13 mouse cellular contexts compared by ENCODE assay signal in genomic region chr16:40601431-40602387, GRCm38 (mm10).
DNase-seq lines count a peak whose midpoint lies in the region; ATAC-seq lines count a peak whose summit lies in the region.
"Had no signal": no experiment of that assay in that cellular context is flagged by ENCODE, and none has a peak within 500 bp of the region (broad histone marks: within the 10 kb centered on the region; RNA-seq: fewer than 3 reads in every experiment).

No protein-coding gene starts in this region.

- WGBS in forebrain, embryonic 13.5 days, result 33% methylated on average over 4 of the region's 4 CpGs
- 42% methylated on average over 4 of the region's 4 CpGs for WGBS in forebrain, embryonic 10.5 days
- 26% methylated on average over 4 of the region's 4 CpGs for WGBS in forebrain, embryonic 15.5 days
- 41% methylated on average over 4 of the region's 4 CpGs for WGBS in midbrain, embryonic 10.5 days

- H3K27ac ChIP-seq in forebrain, embryonic 13.5 days, result no peak overlapping the region
- H3K27ac ChIP-seq in forebrain, embryonic 10.5 days, result no peak overlapping the region
- no peak overlapping the region for H3K27ac ChIP-seq in forebrain, embryonic 15.5 days (replicated peaks)
- peak overlapping the region; percentile 55; the same call in 1 of the 2 replicates for H3K27ac ChIP-seq in midbrain, embryonic 10.5 days (replicated peaks)
- H3K27ac ChIP-seq: heart, embryonic 13.5 days; intestine, embryonic 15.5 days; limb, embryonic 10.5 days had no signal

- peak; percentile 27; the same call in 1 of the 2 replicates for ATAC-seq in forebrain, embryonic 13.5 days
- ATAC-seq in forebrain, embryonic 15.5 days (replicated peaks), result peak; percentile 55; the same call in 1 of the 2 replicates
- no peak for ATAC-seq in monocyte, adult 5-6 weeks (replicated peaks; ENCODE audit: insufficient number of reproducible peaks, low FRiP score, low TSS enrichment, poor library complexity, severe bottlenecking)
- ATAC-seq: intestine, embryonic 15.5 days had no signal

- H3K36me3 ChIP-seq in forebrain, embryonic 13.5 days (ENCODE audit: poor library complexity, severe bottlenecking), result no peaks in the 10 kb centered on the region
- H3K36me3 ChIP-seq in forebrain, embryonic 10.5 days (replicated peaks), result no peaks in the 10 kb centered on the region
- H3K36me3 ChIP-seq in forebrain, embryonic 15.5 days, result no peaks in the 10 kb centered on the region
- H3K36me3 ChIP-seq in midbrain, embryonic 10.5 days, result no peaks in the 10 kb centered on the region
- H3K36me3 ChIP-seq: heart, embryonic 13.5 days; intestine, embryonic 15.5 days; limb, embryonic 10.5 days had no signal

- intact Hi-C loops in gastrocnemius, postnatal 14 days (cut with DNase I; ENCODE audit: low total_unique reads), result no loop called here

- no peak for DNase-seq in forebrain, embryonic 10.5 days (ENCODE audit: extremely low spot score, low spot score)
- peak; percentile 6 for DNase-seq in 3T3-L1 (ENCODE audit: low read depth, low spot score)
- no peak for DNase-seq in midbrain, embryonic 10.5 days (ENCODE audit: low spot score)
- DNase-seq in gastrocnemius, postnatal 14 days, result no peak
- DNase-seq in right cerebral cortex, postnatal 36 days (ENCODE audit: low spot score in 2 of 2), result no peak
- DNase-seq: lung, adult 18-20 months; thymus, postnatal 4 days had no signal

- no peaks in the 10 kb centered on the region for H3K27me3 ChIP-seq in forebrain, embryonic 13.5 days
- no peaks in the 10 kb centered on the region for H3K27me3 ChIP-seq in forebrain, embryonic 10.5 days (ENCODE audit: poor library complexity, severe bottlenecking)
- no peaks in the 10 kb centered on the region for H3K27me3 ChIP-seq in forebrain, embryonic 15.5 days
- no peaks in the 10 kb centered on the region for H3K27me3 ChIP-seq in midbrain, embryonic 10.5 days (ENCODE audit: low read depth, poor library complexity, severe bottlenecking)
- H3K27me3 ChIP-seq: heart, embryonic 13.5 days; intestine, embryonic 15.5 days had no signal

- no peak overlapping the region for H3K9ac ChIP-seq in forebrain, embryonic 13.5 days
- H3K9ac ChIP-seq in forebrain, embryonic 15.5 days (replicated peaks), result no peak overlapping the region
- H3K9ac ChIP-seq: heart, embryonic 13.5 days; intestine, embryonic 15.5 days had no signal

- H3K4me2 ChIP-seq in forebrain, embryonic 13.5 days, result no peak overlapping the region
- no peak overlapping the region for H3K4me2 ChIP-seq in forebrain, embryonic 15.5 days (replicated peaks)
- H3K4me2 ChIP-seq: heart, embryonic 13.5 days; intestine, embryonic 15.5 days had no signal

- H3K4me1 ChIP-seq in forebrain, embryonic 13.5 days, result peaks cover 8% of the 10 kb centered on the region
- peaks cover 16% of the 10 kb centered on the region for H3K4me1 ChIP-seq in forebrain, embryonic 10.5 days
- H3K4me1 ChIP-seq in forebrain, embryonic 15.5 days, result 0 out of 2 replicates have a peak, but pooled peaks cover 8% of the 10 kb centered on the region
- peaks cover 16% of the 10 kb centered on the region for H3K4me1 ChIP-seq in midbrain, embryonic 10.5 days
- H3K4me1 ChIP-seq: heart, embryonic 13.5 days; intestine, embryonic 15.5 days; limb, embryonic 10.5 days had no signal

- no peak overlapping the region for H3K4me3 ChIP-seq in forebrain, embryonic 13.5 days
- H3K4me3 ChIP-seq in forebrain, embryonic 10.5 days, result no peak overlapping the region
- H3K4me3 ChIP-seq in forebrain, embryonic 15.5 days, result no peak overlapping the region
- no peak overlapping the region for H3K4me3 ChIP-seq in midbrain, embryonic 10.5 days
- H3K4me3 ChIP-seq: heart, embryonic 13.5 days; intestine, embryonic 15.5 days; limb, embryonic 10.5 days had no signal

- no peaks in the 10 kb centered on the region for H3K9me3 ChIP-seq in forebrain, embryonic 13.5 days (replicated peaks)
- no peaks in the 10 kb centered on the region for H3K9me3 ChIP-seq in forebrain, embryonic 10.5 days
- no peaks in the 10 kb centered on the region for H3K9me3 ChIP-seq in forebrain, embryonic 15.5 days
- H3K9me3 ChIP-seq in midbrain, embryonic 10.5 days (replicated peaks), result no peaks in the 10 kb centered on the region
- H3K9me3 ChIP-seq: heart, embryonic 13.5 days; intestine, embryonic 15.5 days; limb, embryonic 10.5 days had no signal
